Mouse (Mus musculus) central nervous system, embryonic 11.5 days (tissue): ENCODE results near the gene Olfr669. TPM values are rescaled to one million over a fixed set of nuclear protein-coding genes. Genes with fewer than 3 reads are reported as not detected.

Source experiments
- polyA plus RNA-seq: library from polyadenylated mRNA; depleted of rRNA; stranded (reverse); fragments of >200 nt; gene quantifications from 2 replicates; pipeline ENCODE4 v1.2.3, GENCODE M21; 2012; rRNA removed

Olfr669 gene
- polyA plus RNA-seq: not detected in 2 replicates

DNA sequence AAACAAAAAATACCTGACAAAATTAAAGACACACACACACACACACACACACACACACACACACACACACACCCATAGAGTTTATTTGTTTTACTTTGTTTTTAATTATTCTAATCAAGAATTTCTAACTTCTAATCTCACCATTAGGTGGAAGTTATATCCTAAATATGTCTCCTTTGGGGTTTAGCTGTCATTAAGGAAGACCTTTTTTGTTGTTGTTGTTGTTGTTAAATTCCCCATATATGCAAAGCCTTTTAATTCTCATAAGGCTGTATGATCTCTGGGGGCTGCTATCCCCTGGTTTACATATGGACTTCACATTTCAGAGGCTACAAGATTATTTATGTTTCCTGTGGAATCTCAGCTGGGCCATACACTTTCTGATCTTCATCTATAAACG is at the start of gene Olfr669:
Gene Olfr669 (plus strand): TSS at position 301 of the 400 bp plus-strand sequence.

DNA sequence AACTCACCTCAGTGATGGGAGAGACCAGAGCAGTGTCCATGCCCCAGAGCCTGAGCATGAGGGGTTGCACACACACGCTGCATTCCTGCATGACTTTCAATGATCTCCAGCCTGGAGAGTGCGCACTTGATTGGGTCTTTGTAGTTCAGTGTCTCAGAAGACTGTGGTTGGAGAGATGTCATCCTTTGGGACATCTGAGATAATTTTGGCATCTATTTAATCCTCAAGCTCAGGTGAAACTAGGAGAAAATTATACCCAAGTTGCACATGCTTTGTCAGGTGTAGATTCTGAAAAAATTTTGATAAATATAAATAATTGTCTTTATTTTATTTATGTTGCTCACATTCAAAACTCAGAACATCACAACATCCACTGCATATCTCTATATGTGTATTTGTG is 38.2 kb upstream of the Olfr669 start, which contains the start of gene Olfr666:
Gene Olfr666 (minus strand): TSS at position 101 of the 400 bp plus-strand sequence.

GRCm38 (mm10) chr7:104921382-104921781 is 12.7 kb upstream of the Olfr669 start, which contains the start of gene Olfr667:
Gene Olfr667 (minus strand): TSS chr7:104921482.

DNA sequence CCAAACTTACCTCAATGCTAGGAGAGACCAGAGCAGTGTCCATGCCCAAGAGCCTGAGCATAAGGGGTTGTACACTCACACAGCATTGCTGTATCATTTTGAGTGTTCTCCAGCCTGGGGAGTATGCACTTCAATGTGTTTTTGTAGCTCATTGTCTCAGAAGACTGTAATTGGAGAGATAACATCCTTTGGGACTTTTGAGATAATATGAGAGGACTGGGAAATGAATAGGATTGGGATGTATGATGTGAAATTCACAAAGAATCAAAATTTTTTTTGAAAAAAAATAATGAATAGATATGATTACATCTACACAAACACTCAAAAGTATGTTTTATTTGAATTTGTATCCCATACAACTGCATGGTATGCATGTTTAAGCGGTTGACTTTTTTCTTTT is 6.1 kb upstream of the Olfr669 start, which contains the start of gene Olfr668:
Gene Olfr668 (minus strand): TSS at position 101 of the 400 bp plus-strand sequence.

GRCm38 (mm10) chr7:104962520-104962919 is 28.5 kb downstream of the Olfr669 start, which contains the start of gene Olfr670:
Gene Olfr670 (minus strand): TSS chr7:104962620.

GRCm38 (mm10) chr7:104979026-104979425 is 45.0 kb downstream of the Olfr669 start, which contains the start of gene Olfr671:
Gene Olfr671 (minus strand): TSS chr7:104979126.

Other genes with a start within 250 kb of the Olfr669 start
- not detected in 2 replicates for gene Olfr661, start 247.7 kb upstream of the Olfr669 start, polyA plus RNA-seq
- not detected in 2 replicates for gene Usp17le, start 156.8 kb upstream of the Olfr669 start, polyA plus RNA-seq
- not detected in 2 replicates for gene Usp17lb, start 91.6 kb upstream of the Olfr669 start, polyA plus RNA-seq
- not detected in 2 replicates for gene Usp17la, start 77.2 kb upstream of the Olfr669 start, polyA plus RNA-seq
- gene Olfr665, start 56.2 kb upstream of the Olfr669 start, polyA plus RNA-seq: not detected in 2 replicates
- not detected in 2 replicates for gene Olfr666, start 38.3 kb upstream of the Olfr669 start, polyA plus RNA-seq
- gene Olfr667, start 12.8 kb upstream of the Olfr669 start, polyA plus RNA-seq: not detected in 2 replicates
- gene Olfr668, start 6.2 kb upstream of the Olfr669 start, polyA plus RNA-seq: not detected in 2 replicates
- not detected in 2 replicates for gene Olfr670, start 28.4 kb downstream of the Olfr669 start, polyA plus RNA-seq
- not detected in 2 replicates for gene Olfr671, start 44.9 kb downstream of the Olfr669 start, polyA plus RNA-seq
- gene Olfr672, start 67.8 kb downstream of the Olfr669 start, polyA plus RNA-seq: not detected in 2 replicates
- gene Olfr675, start 94.2 kb downstream of the Olfr669 start, polyA plus RNA-seq: not detected in 2 replicates
- not detected in 2 replicates for gene Olfr676, start 98.5 kb downstream of the Olfr669 start, polyA plus RNA-seq
- not detected in 2 replicates for gene Olfr677, start 117.1 kb downstream of the Olfr669 start, polyA plus RNA-seq
- gene Olfr678, start 130.2 kb downstream of the Olfr669 start, polyA plus RNA-seq: not detected in 2 replicates
- not detected in 2 replicates for gene Olfr679, start 147.0 kb downstream of the Olfr669 start, polyA plus RNA-seq
- not detected in 2 replicates for gene Olfr680-ps1, start 158.6 kb downstream of the Olfr669 start, polyA plus RNA-seq
- not detected in 2 replicates for gene Olfr681, start 182.6 kb downstream of the Olfr669 start, polyA plus RNA-seq
- gene Olfr683, start 212.8 kb downstream of the Olfr669 start, polyA plus RNA-seq: not detected in 2 replicates
- not detected in 2 replicates for gene Olfr684, start 229.4 kb downstream of the Olfr669 start, polyA plus RNA-seq